Mouse (Mus musculus) MEL (cell line): ENCODE measurements around the gene Rsph1.

Experiments used
- CTCF ChIP-seq, 3 experiments: IDR thresholded peaks in 2 of 3; conservative IDR thresholded peaks in 1 of 3; 2 replicates each; pipeline ENCODE4 v1.5.1; 2011 to 2012; ENCODE audit warnings: low read length in 3 of 3, low read depth in 2 of 3, mild to moderate bottlenecking in 2 of 3, improper control_type of control experiment in 1 of 3, inconsistent platforms in 1 of 3, mixed read lengths in 1 of 3, moderate library complexity in 1 of 3; ENCODE audit not compliant: control insufficient read depth in 1 of 3, insufficient read depth in 1 of 3, poor library complexity in 1 of 3, severe bottlenecking in 1 of 3
- E2F4 ChIP-seq: IDR thresholded peaks from 2 replicates; pipeline ENCODE4 v1.6.1; 2011; ENCODE audit warnings: low read depth, low read length, improper control_type of control experiment, borderline replicate concordance
- EP300 ChIP-seq, 2 experiments: IDR thresholded peaks; 2 replicates each; pipeline ENCODE4 v1.6.1; 2011; ENCODE audit warnings: improper control_type of control experiment in 2 of 2, low read length in 2 of 2, low read depth in 1 of 2, mild to moderate bottlenecking in 1 of 2
- ETS1 ChIP-seq: IDR thresholded peaks from 2 replicates; pipeline ENCODE4 v1.6.1; 2012; ENCODE audit warnings: low read depth, mild to moderate bottlenecking, inconsistent platforms, low read length, improper control_type of control experiment, moderate library complexity
- GATA1 ChIP-seq: IDR thresholded peaks from 2 replicates; pipeline ENCODE4 v1.6.1; 2011; ENCODE audit warnings: low read depth, low read length, improper control_type of control experiment
- MYC ChIP-seq: IDR thresholded peaks from 2 replicates; pipeline ENCODE4 v1.6.1; 2011; ENCODE audit warnings: low read depth, mild to moderate bottlenecking, low read length, improper control_type of control experiment, moderate library complexity
- POLR2A ChIP-seq, 2 experiments: IDR thresholded peaks; 2 replicates each; pipeline ENCODE4 v1.6.1; 2011 to 2012; ENCODE audit warnings: low read length in 2 of 2, mild to moderate bottlenecking in 2 of 2, control low read depth in 1 of 2, improper control_type of control experiment in 1 of 2, low read depth in 1 of 2, moderate library complexity in 1 of 2; ENCODE audit not compliant: control insufficient read depth in 1 of 2, insufficient read depth in 1 of 2, poor library complexity in 1 of 2
- TCF12 ChIP-seq: IDR thresholded peaks from 2 replicates; pipeline ENCODE4 v1.6.1; 2014; ENCODE audit warnings: low read depth, mild to moderate bottlenecking, inconsistent platforms, low read length, improper control_type of control experiment, moderate library complexity
- USF2 ChIP-seq, 2 experiments: IDR thresholded peaks; 2 replicates each; pipeline ENCODE4 v1.6.1; 2011 to 2012; ENCODE audit warnings: improper control_type of control experiment in 2 of 2, low read length in 2 of 2, borderline replicate concordance in 1 of 2, inconsistent platforms in 1 of 2, low read depth in 1 of 2, mild to moderate bottlenecking in 1 of 2; ENCODE audit not compliant: insufficient read depth in 1 of 2
- ZC3H11A ChIP-seq: IDR thresholded peaks from 2 replicates; pipeline ENCODE4 v1.6.1; 2012; ENCODE audit warnings: low read depth, mild to moderate bottlenecking, inconsistent platforms, low read length, improper control_type of control experiment

DNA sequence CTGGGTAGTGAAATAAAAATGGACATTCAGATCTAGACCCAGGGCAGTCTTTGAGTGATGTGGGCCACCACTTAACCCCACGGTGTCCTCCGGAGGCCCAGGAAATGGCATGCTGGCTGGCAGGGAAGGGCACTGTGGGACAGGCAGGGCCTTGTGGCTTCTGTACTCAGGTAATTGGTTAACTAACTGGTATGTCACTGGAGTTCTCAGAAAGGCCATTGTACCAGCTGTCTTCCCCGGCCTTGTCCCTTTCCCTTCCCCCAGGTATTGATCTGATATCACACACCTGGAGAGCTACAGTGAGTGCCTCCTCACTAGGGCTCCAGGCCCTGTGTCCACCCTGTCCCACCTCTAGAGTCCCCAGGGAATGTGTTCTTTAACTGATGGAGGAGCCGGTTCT lies 46.2 kb upstream of the Rsph1 start:
- TF ChIP-seq CTCF (IDR thresholded peaks at IDR 0.05 in 2 of 3, conservative IDR thresholded peaks at IDR 0.05 in 1 of 3; ENCODE audit: control insufficient read depth in 1 of 3, insufficient read depth in 1 of 3, low read depth in 2 of 3, low read length in 3 of 3, poor library complexity in 1 of 3, severe bottlenecking in 1 of 3) (no peak), USF2 (IDR thresholded peaks at IDR 0.05; ENCODE audit: borderline replicate concordance in 1 of 2, insufficient read depth in 1 of 2, low read depth in 1 of 2, low read length in 2 of 2) (no peak), ETS1 (no peak), EP300 (IDR thresholded peaks at IDR 0.05; ENCODE audit: low read depth in 1 of 2, low read length in 2 of 2) (no peak), ZC3H11A (no peak), TCF12 (no peak), POLR2A (IDR thresholded peaks at IDR 0.05; ENCODE audit: control insufficient read depth in 1 of 2, insufficient read depth in 1 of 2, low read depth in 1 of 2, low read length in 2 of 2, poor library complexity in 1 of 2) (no peak), MYC (no peak), E2F4 (no peak), GATA1 (no peak)
